Mouse (Mus musculus) CD4-positive naive resting alpha-beta T cell, adult 76 days (primary cell): ENCODE measurements around the gene Tulp3. TPM values are rescaled to one million over a fixed set of nuclear protein-coding genes. Genes with fewer than 3 reads are reported as not detected.

ENCODE experiments used
- total RNA-seq: library from RNA; stranded (reverse); gene quantifications from one replicate; pipeline ENCODE4 v1.2.4, GENCODE M21; 2023

Tulp3 gene
- 5.4 TPM for total RNA-seq

GRCm38 (mm10) chr6:128355726-128356416 lies at the start of gene Tulp3:
Gene Tulp3 (minus strand): TSS chr6:128355851.

DNA sequence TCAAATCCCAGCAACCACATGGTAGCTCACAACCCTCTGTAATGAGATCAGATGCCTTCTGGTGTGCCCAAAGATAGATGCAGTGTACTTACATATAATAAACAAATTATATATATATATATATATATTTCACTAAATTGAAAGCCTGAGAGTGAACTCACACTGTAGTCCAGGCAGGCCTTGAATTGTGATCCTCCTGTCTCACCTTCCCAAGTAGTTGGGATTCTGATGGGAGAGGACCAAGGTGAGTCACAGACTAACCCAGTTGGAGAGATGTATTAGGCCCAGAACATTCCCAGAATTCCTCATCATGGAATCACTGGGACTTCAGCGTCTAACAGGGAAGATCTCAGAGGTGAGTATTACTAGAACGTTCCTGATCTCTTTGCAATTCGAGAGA lies 43.3 kb upstream of the Tulp3 start, which contains the start of gene Nrip2:
Nrip2 (plus strand) TSS at position 301 of the 400 bp plus-strand sequence.

DNA sequence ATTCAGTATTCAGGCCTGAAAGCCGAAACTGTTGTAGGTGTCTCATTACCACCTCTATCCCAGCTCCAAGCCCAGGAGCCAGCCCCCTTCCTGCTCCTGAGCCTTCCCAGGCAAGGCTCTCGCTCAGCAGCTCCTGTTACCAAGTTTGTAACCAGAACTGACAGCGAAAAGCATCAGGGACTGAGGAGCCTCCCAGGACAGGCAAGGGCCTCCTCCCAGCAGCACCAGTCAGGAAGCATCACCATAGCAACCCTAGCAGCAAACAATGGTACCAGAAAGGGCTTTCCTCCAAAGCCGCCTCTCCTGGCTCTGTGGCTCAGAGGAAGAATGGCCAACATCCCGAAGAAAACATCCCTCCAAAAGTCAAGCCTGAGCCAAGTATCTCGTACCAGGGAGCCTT lies 19.5 kb upstream of the Tulp3 start, which contains the start of the genes Tex52 and Gm44596:
Tex52 (plus strand) TSS at position 265 of the 400 bp plus-strand sequence.
Gm44596 (plus strand) TSS at position 312 of the 400 bp plus-strand sequence.

GRCm38 (mm10) chr6:128362381-128363006 lies 6.8 kb upstream of the Tulp3 start, which contains the start of the genes Rhno1 and Foxm1:
Gene Rhno1 (minus strand): TSS chr6:128362911.
Gene Foxm1 (plus strand): TSS chr6:128362967.

GRCm38 (mm10) chr6:128300134-128301001 lies 55.3 kb downstream of the Tulp3 start, which contains the start of gene Tead4:
Gene Tead4 (minus strand): TSS chr6:128300823.

Other genes starting within 250 kb of the Tulp3 start
- gene Tspan9, start 212.3 kb downstream of the Tulp3 start, total RNA-seq, result 6.7 TPM
- gene Tead4, start 55.0 kb downstream of the Tulp3 start, total RNA-seq, result not detected
- gene Rhno1, start 7.1 kb upstream of the Tulp3 start, total RNA-seq, result 52.9 TPM
- 11.5 TPM for gene Foxm1, start 7.1 kb upstream of the Tulp3 start, total RNA-seq
- not detected for gene Tex52, start 19.6 kb upstream of the Tulp3 start, total RNA-seq
- not detected for gene Gm44596, start 19.7 kb upstream of the Tulp3 start, total RNA-seq
- gene Nrip2, start 43.4 kb upstream of the Tulp3 start, total RNA-seq, result not detected
- gene Itfg2, start 69.1 kb upstream of the Tulp3 start, total RNA-seq, result 73.1 TPM
- 68.7 TPM for gene Fkbp4, start 82.8 kb upstream of the Tulp3 start, total RNA-seq
- not detected for gene Pzp, start 170.9 kb upstream of the Tulp3 start, total RNA-seq
- gene A2ml1, start 225.8 kb upstream of the Tulp3 start, total RNA-seq, result not detected